Mouse (Mus musculus): ENCODE data around the gene Vsig10l.

Gene Vsig10l

DNA sequence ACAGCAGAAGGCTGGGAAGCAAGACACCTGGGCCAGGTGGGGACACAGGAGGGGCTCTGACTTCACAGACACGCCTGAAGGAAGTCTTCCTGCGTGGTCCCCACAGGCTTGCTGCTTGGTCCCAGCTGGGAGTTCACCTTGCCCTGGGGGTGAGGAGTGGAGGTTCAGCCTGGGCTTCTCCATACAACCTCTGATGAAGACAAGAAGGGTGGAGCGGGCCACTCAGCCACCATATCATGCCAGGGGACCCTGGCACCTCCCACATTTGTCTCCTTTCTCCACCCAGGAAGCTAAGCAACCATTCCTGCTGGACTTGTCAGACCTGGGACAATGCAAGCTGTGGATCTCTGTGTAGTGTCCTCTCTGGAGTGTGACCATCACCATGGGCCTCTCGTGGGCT, at the start of gene Vsig10l:
Gene Vsig10l, plus strand, starts transcription at position 301 of the 400 bp plus-strand sequence.
- DNase-seq (ENCODE audit: low read depth, low spot score), result no peak

DNA sequence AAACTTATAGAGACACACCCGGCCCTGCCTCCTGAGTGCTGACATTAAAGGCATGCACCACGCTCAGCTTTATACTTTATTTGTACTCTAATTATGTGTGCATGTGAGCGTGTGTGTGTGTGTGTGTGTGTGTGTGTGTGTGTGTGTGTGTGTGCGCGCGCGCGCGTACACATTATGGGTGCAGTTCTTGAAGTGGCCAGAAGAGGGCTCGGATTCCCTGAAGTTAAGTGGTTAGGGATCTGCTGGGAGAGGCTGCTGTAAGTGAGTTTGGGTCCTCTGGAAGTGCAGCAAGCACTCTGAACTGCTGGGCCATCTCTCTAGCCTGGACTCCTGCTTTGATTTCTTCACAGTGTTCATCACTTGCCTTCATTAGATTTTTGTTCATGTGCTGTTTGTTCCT, 45.7 kb upstream of the Vsig10l start:
- DNase-seq (ENCODE audit: low read depth, low spot score), result no peak

DNA sequence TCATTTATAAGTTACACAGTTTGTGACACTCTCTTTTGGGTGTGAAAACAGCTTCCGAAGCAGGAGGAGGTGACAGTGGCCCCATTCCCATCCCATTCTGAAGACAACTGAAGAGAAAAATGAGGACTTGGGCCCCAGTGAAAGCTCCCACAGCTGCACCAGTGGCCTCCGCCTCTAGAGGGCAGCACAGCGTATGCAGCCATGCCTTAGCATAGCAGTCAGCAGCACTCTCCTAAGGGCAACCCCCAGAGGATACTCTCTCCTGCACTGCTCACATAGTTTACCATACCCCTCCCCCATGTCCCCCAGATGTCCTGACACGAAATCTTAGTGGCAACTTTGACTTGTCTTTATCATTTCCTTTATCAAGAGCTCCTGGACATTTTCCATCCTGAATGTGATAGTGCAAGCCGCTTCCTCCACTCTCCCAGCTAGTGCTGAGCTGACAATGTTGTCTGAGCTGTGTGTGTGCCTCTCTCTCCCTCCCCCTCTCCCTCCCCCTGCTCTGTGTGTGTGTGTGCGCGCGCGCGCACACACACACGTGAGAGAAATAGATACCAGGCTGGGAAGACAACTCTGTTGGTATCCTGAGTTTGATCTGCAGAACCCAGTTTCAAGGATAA, 39.8 kb upstream of the Vsig10l start:
- DNase-seq (ENCODE audit: low read depth, low spot score), result peak; percentile 74

DNA sequence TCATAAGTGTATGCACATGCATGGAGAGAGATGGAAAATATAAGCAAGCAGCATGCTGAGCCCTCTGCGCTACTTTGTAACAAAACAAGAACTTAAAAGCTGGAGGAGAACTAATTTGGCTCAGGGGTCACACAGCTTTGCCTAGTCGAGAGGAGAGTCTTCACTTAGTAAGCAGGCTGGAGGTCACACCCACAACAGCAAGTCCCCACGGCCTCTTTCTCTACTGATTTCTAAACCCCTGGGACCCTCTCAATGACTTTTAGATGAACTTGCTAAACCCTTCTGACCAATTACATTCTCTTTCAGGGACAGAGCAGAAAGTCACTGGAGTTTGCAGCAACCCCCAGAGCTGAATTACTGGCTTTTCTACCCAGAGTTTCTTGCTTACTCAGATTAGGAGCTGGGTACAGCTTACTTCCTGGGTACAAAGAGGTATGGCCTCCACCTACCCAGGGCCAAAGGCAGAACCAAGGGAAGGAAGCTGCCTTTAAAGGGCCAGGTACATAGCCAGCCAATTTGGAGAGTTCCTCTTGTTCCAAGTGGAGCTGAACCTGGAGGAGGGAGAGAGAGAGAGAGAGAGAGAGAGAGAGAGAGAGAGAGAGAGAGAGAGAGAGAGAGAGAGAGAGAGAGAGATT, 38.8 kb upstream of the Vsig10l start:
- DNase-seq (ENCODE audit: low read depth, low spot score), result no peak

DNA sequence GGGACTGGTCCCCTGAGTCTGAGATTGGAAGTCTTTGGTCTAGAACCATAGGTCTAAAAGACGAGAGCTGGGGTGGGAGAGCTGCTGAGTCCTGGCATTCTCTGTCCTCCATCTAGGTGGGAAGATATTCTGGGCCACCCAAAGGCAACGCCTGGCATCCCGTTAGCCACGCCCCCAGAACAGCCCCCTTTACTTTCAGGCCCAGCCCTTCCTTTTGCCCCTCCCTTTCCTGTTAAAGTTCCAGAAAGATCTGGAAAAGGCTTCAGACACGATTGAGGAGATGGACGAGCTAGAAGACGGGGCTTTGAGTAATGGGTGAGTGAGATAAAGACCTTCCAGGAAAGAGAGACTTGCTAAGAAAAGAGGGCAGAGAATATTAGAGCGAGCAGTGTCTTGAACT, 35.5 kb upstream of the Vsig10l start, which contains the start of gene Lim2:
Gene Lim2, plus strand, starts transcription at position 265 of the 400 bp plus-strand sequence.
- DNase-seq (ENCODE audit: low read depth, low spot score), result no peak

DNA sequence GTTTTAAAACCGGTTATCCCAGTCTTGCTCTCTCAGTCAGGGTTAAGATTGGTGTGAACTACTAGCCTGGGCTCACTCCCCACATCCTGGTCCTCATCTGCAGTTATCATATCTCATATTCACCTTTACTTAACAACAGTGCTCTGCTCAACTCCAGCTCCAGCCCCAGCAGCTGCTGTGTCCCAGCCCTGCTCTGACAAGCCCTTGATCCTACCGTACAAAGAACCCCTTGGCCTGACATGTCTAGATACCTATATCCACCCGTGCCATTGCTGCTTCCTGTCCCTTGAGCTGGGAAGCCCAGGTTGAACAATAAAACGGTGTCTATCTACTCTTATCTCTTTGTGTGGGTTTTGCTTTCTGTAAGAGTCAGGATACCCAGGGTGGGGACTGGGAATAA, 33.5 kb upstream of the Vsig10l start:
- no peak for DNase-seq (ENCODE audit: low read depth, low spot score)

DNA sequence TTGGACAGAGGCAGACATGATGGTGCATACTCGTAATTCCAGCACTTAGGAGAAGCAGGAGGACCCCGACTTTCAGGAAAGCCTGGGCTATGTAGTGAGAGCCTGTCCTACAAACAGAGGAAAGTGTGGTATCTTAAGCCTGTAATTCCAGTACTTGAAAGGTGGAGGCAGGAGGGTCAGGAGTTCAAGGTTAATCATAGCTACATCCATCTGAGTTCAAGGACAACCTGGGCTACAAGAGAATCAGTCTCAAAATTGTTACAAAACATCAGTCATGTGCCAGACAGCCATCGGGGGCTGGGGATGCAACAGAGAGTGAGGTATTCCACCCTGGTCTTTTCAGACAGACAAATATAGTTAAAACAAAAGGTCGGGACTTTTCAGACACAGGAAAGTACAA, 30.1 kb upstream of the Vsig10l start:
- no peak for DNase-seq (ENCODE audit: low read depth, low spot score)

DNA sequence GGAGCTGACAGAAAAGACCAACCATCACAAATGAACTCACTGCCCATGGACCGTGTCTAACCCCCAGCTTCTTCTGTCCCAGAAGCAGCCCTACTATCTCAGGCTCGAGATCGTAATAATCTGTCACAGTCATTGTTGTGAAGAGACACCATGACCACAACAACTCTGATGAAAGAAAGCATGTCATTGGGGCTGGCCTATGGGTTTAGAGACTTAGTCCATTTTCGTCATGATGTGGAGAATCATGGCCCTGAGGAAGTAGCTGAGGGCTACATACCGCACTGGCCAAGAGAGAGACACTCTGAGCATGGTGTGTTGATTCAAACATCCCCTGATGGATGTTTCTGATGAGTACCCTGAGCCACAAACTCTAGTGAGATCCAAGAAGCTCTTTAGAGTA, 28.3 kb upstream of the Vsig10l start:
- no peak for DNase-seq (ENCODE audit: low read depth, low spot score)

DNA sequence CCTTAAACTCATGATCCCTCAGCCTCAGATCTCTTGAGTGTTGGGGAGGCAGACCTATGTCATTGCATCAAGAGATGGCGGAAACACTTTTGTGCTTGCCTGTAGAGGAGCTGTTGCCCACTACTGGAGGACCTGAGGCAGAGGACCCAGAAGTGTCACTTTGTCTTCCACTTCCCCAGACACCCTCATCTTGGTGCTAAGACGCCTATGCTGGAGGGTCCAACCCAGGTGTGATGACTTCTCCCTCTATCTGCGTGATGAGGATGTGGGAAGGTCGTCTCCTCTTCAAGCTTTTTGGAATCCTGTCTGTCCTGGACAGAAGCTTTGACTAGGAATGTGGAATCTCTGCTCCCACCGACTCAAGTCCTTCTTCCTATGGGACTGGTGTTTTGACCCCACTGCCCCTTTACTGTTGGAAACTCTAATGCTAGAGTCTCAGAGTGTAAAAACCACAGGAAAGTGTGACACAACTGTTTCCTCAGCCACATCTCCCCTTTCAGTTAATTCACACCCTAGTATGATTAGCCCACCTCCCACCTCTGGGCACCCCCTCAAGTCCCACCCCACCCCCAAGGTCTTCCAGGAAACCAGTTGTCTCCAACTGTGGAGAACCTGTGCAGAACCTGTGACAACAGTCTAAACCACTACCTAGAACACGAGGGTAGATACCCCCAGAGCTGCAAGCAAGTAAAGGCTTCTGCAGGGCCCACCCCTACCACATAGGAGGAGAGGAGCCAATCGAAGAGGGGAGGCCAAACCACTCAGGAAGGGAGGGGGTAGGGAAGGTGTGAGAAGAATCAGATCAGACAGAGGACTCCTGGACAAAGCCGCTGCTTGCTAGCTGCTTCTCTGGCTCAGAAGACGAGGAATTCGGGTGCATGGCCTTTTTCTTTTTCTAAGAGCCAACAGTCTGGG, 26.4 kb upstream of the Vsig10l start, which contains the start of gene Nkg7:
Gene Nkg7, plus strand, starts transcription at position 733 of the 915 bp plus-strand sequence.
- DNase-seq (ENCODE audit: low read depth, low spot score), result no peak

DNA sequence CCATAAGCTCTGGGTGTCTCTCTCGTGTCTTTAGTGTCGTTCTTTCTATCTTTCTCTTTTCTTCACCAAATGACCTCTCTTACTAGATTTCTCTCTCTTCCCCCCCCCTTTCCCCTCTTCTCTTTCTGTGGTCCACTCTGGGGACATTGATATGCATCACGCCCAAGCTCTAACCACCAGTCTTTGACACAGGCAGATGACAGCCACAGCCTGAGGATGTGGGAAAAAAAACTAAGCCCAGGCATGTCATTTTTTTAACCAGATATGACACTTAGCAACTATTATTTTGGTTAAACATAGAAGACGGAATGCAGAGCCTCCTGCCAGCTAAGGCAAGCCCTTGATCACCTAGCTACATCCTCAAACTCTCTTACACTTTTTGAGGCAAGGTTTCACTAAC, 24.3 kb upstream of the Vsig10l start:
- no peak for DNase-seq (ENCODE audit: low read depth, low spot score)

DNA sequence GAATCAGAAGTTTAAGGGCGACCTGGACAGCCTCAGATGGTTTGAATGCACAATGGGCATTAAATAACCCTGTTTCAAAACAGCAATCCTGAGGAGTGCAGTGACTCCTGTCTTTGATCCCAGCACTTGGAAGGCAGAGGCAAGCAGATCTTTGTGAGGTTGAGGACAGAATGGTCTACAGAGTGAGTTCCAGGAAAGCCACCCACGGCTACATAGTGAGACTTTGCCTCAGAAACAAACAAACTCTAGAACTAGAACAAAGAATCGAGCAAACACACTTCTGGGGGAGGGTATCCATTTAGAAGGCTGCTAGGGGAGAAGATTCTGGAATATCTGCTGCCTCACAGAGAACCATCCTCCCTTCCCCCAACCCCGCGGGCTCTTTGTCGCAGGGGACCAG, 22.5 kb upstream of the Vsig10l start, which contains the start of gene Cldnd2:
Gene Cldnd2, plus strand, starts transcription at position 301 of the 400 bp plus-strand sequence.
- no peak for DNase-seq (ENCODE audit: low read depth, low spot score)

DNA sequence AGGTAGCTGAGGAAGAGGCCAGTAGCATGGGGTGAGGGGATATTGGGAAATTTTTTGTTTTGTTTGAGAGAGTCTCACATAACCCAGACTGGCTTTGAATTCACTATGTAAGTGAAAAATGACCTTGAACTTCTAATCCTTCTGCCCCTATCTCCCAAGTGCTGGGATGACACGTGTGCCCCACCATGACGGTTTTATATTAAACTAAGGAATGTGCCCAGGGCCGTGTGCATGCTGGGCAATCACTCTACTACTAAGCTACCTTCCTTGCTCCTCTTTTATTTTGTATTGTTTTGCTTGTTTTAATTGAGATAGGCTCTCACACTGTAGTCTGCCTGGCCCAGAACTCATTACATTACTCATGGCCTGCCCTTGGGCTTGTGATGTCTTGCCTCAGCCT, 21.9 kb upstream of the Vsig10l start:
- DNase-seq (ENCODE audit: low read depth, low spot score), result no peak

DNA sequence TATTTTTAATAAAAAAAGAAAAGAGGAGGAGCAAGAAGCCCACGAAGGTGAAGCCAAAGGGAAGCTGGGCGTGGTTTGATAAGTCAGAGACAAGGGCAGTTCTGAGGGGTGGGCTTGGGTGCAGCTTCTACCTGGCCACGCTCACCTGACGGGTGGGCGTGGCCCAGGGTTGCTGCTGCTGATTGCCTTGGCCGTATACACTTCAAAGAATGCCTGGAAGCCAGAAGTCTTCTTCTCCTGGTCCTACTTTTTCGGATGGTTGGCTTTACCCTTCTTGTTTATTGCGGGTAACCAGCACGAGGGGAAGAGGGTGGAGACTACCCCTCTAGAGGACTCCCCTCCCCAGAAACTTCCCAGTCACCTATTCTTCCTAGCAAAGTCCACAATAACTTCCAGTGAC, 20.3 kb upstream of the Vsig10l start:
- DNase-seq (ENCODE audit: low read depth, low spot score), result no peak

DNA sequence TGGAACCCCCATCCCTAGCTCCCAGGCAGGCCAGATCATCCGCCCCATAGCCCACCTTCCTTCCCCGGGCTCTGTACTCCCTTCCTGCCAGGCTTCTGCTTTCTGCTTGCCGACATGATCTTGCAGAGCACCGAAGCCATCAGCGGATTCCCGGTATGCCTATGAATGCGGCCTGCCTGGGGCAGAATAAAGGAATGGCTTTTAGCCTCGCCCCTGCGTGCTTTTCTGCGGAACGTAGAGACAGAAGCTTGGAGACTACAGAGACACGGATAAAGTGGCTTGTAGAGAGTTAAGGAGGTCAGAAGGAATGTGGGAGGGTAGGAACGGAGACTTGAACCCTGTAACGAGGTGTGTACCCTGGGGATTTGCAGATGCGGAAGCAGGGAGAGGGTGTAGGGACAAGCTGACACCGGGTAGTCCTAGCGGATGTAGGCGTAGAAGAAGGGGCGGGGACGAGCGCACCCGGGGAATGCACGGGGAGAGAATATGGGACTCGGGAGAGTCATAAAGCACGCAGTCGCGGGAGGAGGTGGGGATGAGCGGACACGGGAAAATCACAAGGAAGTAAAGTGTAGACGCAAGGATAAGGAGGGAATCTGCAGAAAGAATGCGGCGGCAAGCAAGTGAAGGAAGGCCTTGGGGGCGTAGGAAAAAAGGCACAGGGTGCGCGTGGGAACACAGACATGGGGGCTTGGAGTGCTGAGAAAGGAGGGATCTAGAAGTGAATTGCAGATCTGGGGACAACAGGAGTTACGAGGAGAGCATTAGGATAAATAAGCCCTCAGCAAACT, 19.6 kb upstream of the Vsig10l start:
- peak; percentile 84 for DNase-seq (ENCODE audit: low read depth, low spot score)

DNA sequence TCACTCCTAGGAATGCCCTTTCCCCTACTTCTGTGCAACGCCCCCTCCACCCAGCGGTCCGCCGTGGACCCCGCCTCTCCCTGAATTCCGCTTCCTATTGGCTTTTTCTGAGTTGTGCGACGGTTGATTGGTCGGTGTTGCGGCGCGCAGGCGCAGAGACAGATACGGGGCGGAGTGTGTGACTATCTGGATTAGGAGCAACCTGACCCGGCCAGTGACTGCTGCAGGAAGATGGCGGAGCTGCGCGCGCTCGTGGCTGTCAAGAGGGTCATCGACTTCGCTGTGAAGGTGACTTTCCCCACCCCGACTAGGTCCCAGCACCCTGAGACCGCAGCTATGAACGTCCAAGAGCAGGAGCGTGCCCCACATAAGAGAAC, 19.0 kb upstream of the Vsig10l start, which contains the start of the genes Etfb and Gm45233:
Gene Etfb, plus strand, starts transcription at position 167 of the 377 bp plus-strand sequence.
Gene Gm45233, plus strand, starts transcription at position 212 of the 377 bp plus-strand sequence.
- peak; percentile 97 for DNase-seq (ENCODE audit: low read depth, low spot score)

DNA sequence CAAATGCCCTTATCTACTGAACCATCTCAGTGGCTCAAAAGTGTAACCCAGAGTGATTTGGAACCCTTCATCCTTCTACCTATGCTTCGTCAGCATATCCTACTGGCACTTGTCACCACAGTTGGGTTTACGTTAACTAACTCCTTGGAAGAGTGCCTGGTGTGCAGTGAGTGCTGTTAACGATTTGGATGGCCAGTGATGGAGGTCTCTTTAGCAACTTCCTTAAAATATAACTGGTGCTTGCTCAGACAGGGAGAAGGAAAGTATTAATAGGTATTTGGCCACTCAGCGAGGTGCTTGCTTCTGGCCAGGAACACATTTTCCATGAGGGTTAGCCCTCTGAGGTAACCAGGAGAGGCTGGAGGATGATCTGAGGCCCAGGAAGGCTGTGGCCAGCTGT, 15.2 kb upstream of the Vsig10l start:
- no peak for DNase-seq (ENCODE audit: low read depth, low spot score)

DNA sequence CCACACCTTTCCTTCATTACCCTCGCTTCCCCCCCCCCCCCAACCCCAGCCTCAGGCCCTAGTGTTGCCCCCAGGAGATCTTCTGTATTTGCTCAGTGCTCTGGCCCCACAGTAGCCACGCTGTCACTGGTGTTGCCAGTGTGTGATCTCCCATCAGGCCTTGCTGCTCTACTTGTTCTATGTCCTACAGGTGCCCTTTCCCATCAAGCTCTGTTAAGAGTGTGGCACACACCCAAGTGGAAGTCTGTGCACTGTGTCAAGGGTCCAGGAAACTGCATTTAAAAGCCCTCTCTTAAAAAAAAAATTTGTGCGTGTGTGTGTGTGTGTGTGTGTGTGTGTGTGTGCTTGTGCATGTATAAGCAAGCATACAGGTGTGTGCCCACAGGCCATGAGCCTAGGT, 14.7 kb upstream of the Vsig10l start:
- DNase-seq (ENCODE audit: low read depth, low spot score), result no peak

DNA sequence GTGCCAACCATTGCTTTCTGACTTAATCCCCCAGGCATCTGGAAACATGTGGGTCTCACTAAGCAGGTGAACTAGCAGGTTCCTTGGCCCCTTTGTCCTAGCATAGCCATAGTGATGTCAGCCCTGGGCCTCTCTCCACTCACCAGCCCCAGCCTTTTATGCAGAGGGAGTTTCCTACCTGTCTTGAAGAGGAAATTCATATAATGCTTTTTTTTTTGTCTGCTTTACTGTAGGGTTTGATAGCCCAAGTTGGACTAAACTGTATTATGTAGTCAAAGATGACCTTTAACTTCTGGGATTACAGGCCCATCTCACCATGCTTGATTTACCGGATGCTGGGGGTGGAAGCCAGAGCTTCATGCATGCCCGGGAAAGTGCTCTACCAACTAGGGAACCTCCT, 13.1 kb upstream of the Vsig10l start:
- no peak for DNase-seq (ENCODE audit: low read depth, low spot score)

DNA sequence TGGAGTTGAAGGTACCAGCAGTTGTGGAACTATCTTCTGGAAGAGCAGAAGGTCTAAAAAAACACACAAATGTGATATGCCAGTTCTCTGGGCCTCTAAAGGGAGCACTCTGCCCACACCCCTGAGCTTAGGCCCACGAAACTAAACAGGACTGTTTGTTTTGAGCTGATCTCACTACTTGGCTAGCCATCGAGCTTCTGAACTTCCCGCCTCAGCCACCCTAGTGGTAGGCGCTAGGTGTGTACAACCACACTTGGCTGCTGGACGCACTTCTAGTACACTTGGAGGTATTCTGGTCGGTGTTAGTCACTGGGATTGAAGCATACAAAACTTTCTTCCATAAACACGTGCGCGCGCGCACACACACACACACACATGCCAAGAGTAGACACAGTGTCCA, 11.2 kb upstream of the Vsig10l start:
- DNase-seq (ENCODE audit: low read depth, low spot score), result no peak

DNA sequence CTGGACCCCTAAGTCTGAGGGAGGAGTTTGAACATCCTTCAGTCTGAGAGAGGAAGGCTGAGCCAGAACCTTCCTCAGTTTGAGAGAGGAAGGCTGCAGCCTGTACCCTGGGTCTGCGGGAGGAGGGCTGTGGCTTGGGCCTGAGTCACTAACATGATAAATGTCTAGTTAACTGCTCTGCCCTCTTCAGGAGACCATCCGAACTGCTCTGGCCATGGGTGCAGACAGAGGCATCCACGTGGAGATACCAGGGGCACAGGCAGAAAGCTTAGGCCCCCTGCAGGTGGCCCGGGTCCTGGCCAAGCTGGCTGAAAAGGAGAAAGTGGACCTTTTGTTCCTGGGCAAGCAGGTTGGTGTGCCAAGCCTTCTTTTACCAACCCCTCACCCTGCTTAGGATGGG, 10.3 kb upstream of the Vsig10l start:
- peak; percentile 30 for DNase-seq (ENCODE audit: low read depth, low spot score)

DNA sequence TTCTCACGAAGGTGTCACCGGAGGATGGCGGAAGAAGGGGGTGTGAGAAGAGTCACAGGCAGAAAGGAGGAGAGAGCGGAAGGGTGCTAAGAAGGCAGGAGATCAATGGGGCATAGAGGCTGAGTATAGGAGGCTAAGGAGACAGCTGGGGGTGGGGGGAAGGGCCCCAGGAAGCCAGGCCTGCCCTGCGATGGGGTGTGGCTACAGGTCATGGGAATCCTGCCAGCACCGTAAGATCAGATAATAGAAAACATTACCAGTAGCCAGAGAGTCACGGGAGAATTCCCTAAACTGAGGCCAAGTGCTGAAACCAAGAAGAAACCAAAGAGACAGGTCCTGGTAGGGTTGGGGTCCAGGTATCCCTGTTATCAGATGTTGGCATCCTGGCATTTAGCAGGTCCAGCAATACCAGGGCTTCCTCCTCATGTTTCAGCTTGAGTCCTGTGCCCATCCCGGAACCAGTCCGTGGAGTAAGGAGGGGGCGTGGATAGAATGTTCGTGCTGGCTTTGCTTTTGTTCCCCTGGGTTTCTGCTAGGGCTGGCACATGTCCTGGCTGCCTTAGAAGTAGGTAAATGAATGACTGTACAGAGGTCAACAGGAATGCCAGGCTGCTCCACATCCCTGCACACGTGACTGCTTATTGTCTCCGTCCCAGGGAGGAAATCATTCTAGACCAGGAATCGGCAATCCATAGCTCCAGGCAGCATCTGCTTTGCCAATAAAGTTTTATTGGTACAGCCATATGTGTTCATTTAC, 9.2 kb upstream of the Vsig10l start:
- no peak for DNase-seq (ENCODE audit: low read depth, low spot score)
